Mouse (Mus musculus) MEL (cell line): Measurements from ENCODE around the gene Plxna4. TPM values are rescaled to one million over a fixed set of nuclear protein-coding genes. Genes with fewer than 3 reads are reported as not detected.

Source experiments
- DNase-seq: peaks from one replicate; pipeline ENCODE4 v3.0.0; 2011; ENCODE audit warnings: low read depth, low spot score
- H3K27ac ChIP-seq: 2 replicates; pipeline ENCODE4 v1.5.1; 2012; ENCODE audit warnings: low read depth, mild to moderate bottlenecking, control low read depth, low read length, moderate library complexity; ENCODE audit not compliant: control insufficient read depth
- H3K27me3 ChIP-seq, 2 experiments: fragments of 150-350 bp in 1 of 2; sonication (generic) in 1 of 2; 2 replicates each; pipeline ENCODE4 v1.6.1; 2012; ENCODE audit warnings: low read length in 2 of 2, mild to moderate bottlenecking in 2 of 2, improper control_type of control experiment in 1 of 2, moderate library complexity in 1 of 2; ENCODE audit not compliant: insufficient read depth in 2 of 2, control insufficient read depth in 1 of 2
- H3K36me3 ChIP-seq, 2 experiments: 2 replicates each; pipeline ENCODE4 v1.6.1; 2012 to 2014; ENCODE audit warnings: low read length in 2 of 2, improper control_type of control experiment in 1 of 2, inconsistent platforms in 1 of 2, mild to moderate bottlenecking in 1 of 2; ENCODE audit not compliant: insufficient read depth in 2 of 2, control insufficient read depth in 1 of 2
- H3K4me1 ChIP-seq, 2 experiments: fragments of 150-350 bp in 1 of 2; sonication (generic) in 1 of 2; 2 replicates each; pipeline ENCODE4 v1.6.1; 2012; ENCODE audit warnings: low read length in 2 of 2, improper control_type of control experiment in 1 of 2, mild to moderate bottlenecking in 1 of 2; ENCODE audit not compliant: insufficient read depth in 2 of 2, control insufficient read depth in 1 of 2
- H3K4me3 ChIP-seq, 2 experiments: fragments of 150-350 bp in 1 of 2; sonication (generic) in 1 of 2; 2 replicates each; pipeline ENCODE4 v1.5.1; 2012; ENCODE audit warnings: low read depth in 2 of 2, low read length in 2 of 2, mild to moderate bottlenecking in 2 of 2, moderate library complexity in 2 of 2, control low read depth in 1 of 2, improper control_type of control experiment in 1 of 2; ENCODE audit not compliant: control insufficient read depth in 1 of 2, insufficient read depth in 1 of 2
- H3K79me2 ChIP-seq: 2 replicates; pipeline ENCODE4 v1.6.1; 2012; ENCODE audit warnings: mild to moderate bottlenecking, low read length, moderate library complexity; ENCODE audit not compliant: control insufficient read depth, poor library complexity, insufficient read depth
- H3K9ac ChIP-seq: 2 replicates; pipeline ENCODE4 v1.6.1; 2012; ENCODE audit warnings: low read depth, mild to moderate bottlenecking, control low read depth, low read length, moderate library complexity; ENCODE audit not compliant: control insufficient read depth, poor library complexity, severe bottlenecking
- H3K9me3 ChIP-seq: fragments of 150-350 bp; sonication (generic); replicated peaks from 2 replicates; pipeline ENCODE4 v1.6.1; 2012; ENCODE audit warnings: mild to moderate bottlenecking, low read length, improper control_type of control experiment, moderate library complexity; ENCODE audit not compliant: insufficient read depth
- CHD1 ChIP-seq: IDR thresholded peaks from 2 replicates; pipeline ENCODE4 v1.6.1; 2012; ENCODE audit warnings: low read depth, mild to moderate bottlenecking, inconsistent platforms, low read length, improper control_type of control experiment
- CTCF ChIP-seq, 3 experiments: IDR thresholded peaks in 2 of 3; conservative IDR thresholded peaks in 1 of 3; 2 replicates each; pipeline ENCODE4 v1.5.1; 2011 to 2012; ENCODE audit warnings: low read length in 3 of 3, low read depth in 2 of 3, mild to moderate bottlenecking in 2 of 3, improper control_type of control experiment in 1 of 3, inconsistent platforms in 1 of 3, mixed read lengths in 1 of 3, moderate library complexity in 1 of 3; ENCODE audit not compliant: control insufficient read depth in 1 of 3, insufficient read depth in 1 of 3, poor library complexity in 1 of 3, severe bottlenecking in 1 of 3
- GATA1 ChIP-seq: IDR thresholded peaks from 2 replicates; pipeline ENCODE4 v1.6.1; 2011; ENCODE audit warnings: low read depth, low read length, improper control_type of control experiment
- HCFC1 ChIP-seq: IDR thresholded peaks from 2 replicates; pipeline ENCODE4 v1.6.1; 2012; ENCODE audit warnings: low read depth, mild to moderate bottlenecking, inconsistent platforms, low read length, improper control_type of control experiment, moderate library complexity
- JUND ChIP-seq: IDR thresholded peaks from 2 replicates; pipeline ENCODE4 v1.6.1; 2011; ENCODE audit warnings: low read depth, mild to moderate bottlenecking, improper control_type of control experiment, low read length
- KAT2A ChIP-seq: conservative IDR thresholded peaks from 2 replicates; pipeline ENCODE4 v1.6.1; 2012; ENCODE audit warnings: low read depth, low read length, improper control_type of control experiment, inconsistent platforms
- MAFK ChIP-seq: IDR thresholded peaks from 2 replicates; pipeline ENCODE4 v1.6.1; 2011; ENCODE audit warnings: low read depth, mild to moderate bottlenecking, low read length, improper control_type of control experiment, borderline replicate concordance
- MAZ ChIP-seq: IDR thresholded peaks from 2 replicates; pipeline ENCODE4 v1.6.1; 2012; ENCODE audit warnings: low read depth, mild to moderate bottlenecking, inconsistent platforms, low read length, improper control_type of control experiment
- MEF2A ChIP-seq: IDR thresholded peaks from 2 replicates; pipeline ENCODE4 v1.6.1; 2014; ENCODE audit warnings: low read depth, mild to moderate bottlenecking, inconsistent platforms, low read length, improper control_type of control experiment; ENCODE audit not compliant: poor library complexity, insufficient replicate concordance, severe bottlenecking; ENCODE audit errors: extremely low read depth
- MYB ChIP-seq: IDR thresholded peaks from 2 replicates; pipeline ENCODE4 v1.6.1; 2011; ENCODE audit warnings: mild to moderate bottlenecking, low read depth, low read length, improper control_type of control experiment
- NELFE ChIP-seq: IDR thresholded peaks from 2 replicates; pipeline ENCODE4 v1.6.1; 2011; ENCODE audit warnings: low read depth, low read length, improper control_type of control experiment
- POLR2AphosphoS2 ChIP-seq: IDR thresholded peaks from 2 replicates; pipeline ENCODE4 v1.6.1; 2011; ENCODE audit warnings: low read length, improper control_type of control experiment
- POLR2AphosphoS5 ChIP-seq: IDR thresholded peaks from 2 replicates; pipeline ENCODE4 v1.6.1; 2012; ENCODE audit warnings: low read depth, borderline replicate concordance, mild to moderate bottlenecking, inconsistent platforms, low read length, moderate library complexity, mixed read lengths
- RAD21 ChIP-seq: IDR thresholded peaks from 2 replicates; pipeline ENCODE4 v1.6.1; 2011; ENCODE audit warnings: mild to moderate bottlenecking, low read depth, low read length, improper control_type of control experiment
- RCOR1 ChIP-seq: IDR thresholded peaks from 2 replicates; pipeline ENCODE4 v1.6.1; 2012; ENCODE audit warnings: low read depth, mild to moderate bottlenecking, inconsistent platforms, low read length, improper control_type of control experiment
- SIN3A ChIP-seq: IDR thresholded peaks from 2 replicates; pipeline ENCODE4 v1.6.1; 2012; ENCODE audit warnings: low read length, improper control_type of control experiment, inconsistent platforms
- TBP ChIP-seq: IDR thresholded peaks from 2 replicates; pipeline ENCODE4 v1.8.0; 2011; ENCODE audit warnings: low read depth, low read length, improper control_type of control experiment
- USF1 ChIP-seq: IDR thresholded peaks from 2 replicates; pipeline ENCODE4 v1.6.1; 2014; ENCODE audit warnings: low read depth, mild to moderate bottlenecking, inconsistent platforms, low read length, improper control_type of control experiment, moderate library complexity
- ZKSCAN1 ChIP-seq: IDR thresholded peaks from 2 replicates; pipeline ENCODE4 v1.6.1; 2012; ENCODE audit warnings: low read depth, mild to moderate bottlenecking, inconsistent platforms, low read length, improper control_type of control experiment, moderate library complexity
- ZMIZ1 ChIP-seq: IDR thresholded peaks from 2 replicates; pipeline ENCODE4 v1.6.1; 2012; ENCODE audit warnings: low read depth, mild to moderate bottlenecking, inconsistent platforms, low read length, improper control_type of control experiment, moderate library complexity
- polyA plus RNA-seq, 2 experiments: library from polyadenylated mRNA; stranded (reverse) in 1 of 2; unstranded in 1 of 2; fragments of >175 nt in 1 of 2; fragments of >200 nt in 1 of 2; gene quantifications; 2 replicates each; pipeline versions ENCODE4 v1.2.1 to v1.2.4; 2012; ENCODE audit warnings: low replicate concordance in 2 of 2, low read depth in 1 of 2; ENCODE audit not compliant: insufficient read length in 2 of 2, insufficient read depth in 1 of 2, missing spikeins in 1 of 2
- total RNA-seq: library from RNA; depleted of rRNA; stranded (reverse); fragments of 300-350 nt; gene quantifications from 2 replicates; pipeline ENCODE4 v1.2.3, GENCODE M21; 2012

The Plxna4 gene
- total and polyA plus RNA-seq, 3 experiments = 0.01 TPM; not detected in 2

DNA sequence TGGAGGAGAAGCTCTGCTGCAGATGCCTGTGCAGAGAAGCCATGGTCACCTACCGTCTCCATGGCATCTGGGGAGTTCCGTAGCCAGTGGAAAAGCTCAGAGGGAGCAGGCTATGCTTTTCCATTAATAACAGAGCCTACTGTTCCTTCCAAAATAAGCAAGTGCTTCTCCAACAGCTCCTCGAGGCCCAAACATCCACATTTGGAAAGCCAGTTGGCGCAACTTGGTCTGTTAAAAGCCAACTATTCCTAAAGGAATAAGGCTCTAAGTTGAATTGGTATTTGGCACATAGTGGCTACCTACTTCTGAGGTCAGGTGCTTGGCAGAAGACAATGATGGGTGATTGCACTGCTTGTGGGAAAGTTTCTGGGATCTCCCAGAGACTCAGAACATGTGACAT lies 437.2 kb downstream of the Plxna4 start:
- H3K27me3 ChIP-seq = no peaks in the 10 kb centered on the region

GRCm38 (mm10) chr6:32144771-32145170 lies 443.2 kb downstream of the Plxna4 start:
- H3K79me2 ChIP-seq = no peaks in the 10 kb centered on the region
- no peak overlapping the region for H3K27ac ChIP-seq
- H3K36me3 ChIP-seq = no peaks in the 10 kb centered on the region
- TF ChIP-seq NELFE = no peak
- TF ChIP-seq KAT2A = no peak
- TF ChIP-seq CHD1 = no peak
- TF ChIP-seq ZKSCAN1 = no peak
- TF ChIP-seq ZMIZ1 = no peak
- no peak for TF ChIP-seq TBP
- no peak for TF ChIP-seq USF1
- no peak overlapping the region for H3K4me3 ChIP-seq
- no peaks in the 10 kb centered on the region for H3K4me1 ChIP-seq
- H3K27me3 ChIP-seq = no peaks in the 10 kb centered on the region
- no peaks in the 10 kb centered on the region for H3K9me3 ChIP-seq
- DNase-seq = no peak
- H3K9ac ChIP-seq = no peak overlapping the region

More for the DNA sequence above, 437.2 kb downstream of the Plxna4 start:
- TF ChIP-seq NELFE (no peak), POLR2AphosphoS2 (no peak), RCOR1 (no peak), RAD21 (no peak), HCFC1 (no peak), CTCF (IDR thresholded peaks at IDR 0.05 in 2 of 3, conservative IDR thresholded peaks at IDR 0.05 in 1 of 3; ENCODE audit: control insufficient read depth in 1 of 3, insufficient read depth in 1 of 3, low read depth in 2 of 3, low read length in 3 of 3, poor library complexity in 1 of 3, severe bottlenecking in 1 of 3) (no peak), TBP (no peak), SIN3A (no peak), MAZ (no peak), MEF2A (no peak), GATA1 (no peak), JUND (no peak), MAFK (no peak), MYB (no peak), POLR2AphosphoS5 (no peak)
- H3K4me3 ChIP-seq = no peak overlapping the region
- no peak overlapping the region for H3K27ac ChIP-seq
- H3K9me3 ChIP-seq = no peaks in the 10 kb centered on the region; the same call in 1 of the 2 replicates
- no peaks in the 10 kb centered on the region for H3K4me1 ChIP-seq
- no peaks in the 10 kb centered on the region for H3K36me3 ChIP-seq
- DNase-seq = no peak
- H3K79me2 ChIP-seq = no peaks in the 10 kb centered on the region
- no peak overlapping the region for H3K9ac ChIP-seq
